Mouse (Mus musculus): ENCODE measurements at regions not wholly inside any gene's neighbourhood (a gene's known extent, or its start where the extent isn't known, plus 50 kb on each side); places are given as distances from the start of the nearest gene placed in this dataset.

DNA sequence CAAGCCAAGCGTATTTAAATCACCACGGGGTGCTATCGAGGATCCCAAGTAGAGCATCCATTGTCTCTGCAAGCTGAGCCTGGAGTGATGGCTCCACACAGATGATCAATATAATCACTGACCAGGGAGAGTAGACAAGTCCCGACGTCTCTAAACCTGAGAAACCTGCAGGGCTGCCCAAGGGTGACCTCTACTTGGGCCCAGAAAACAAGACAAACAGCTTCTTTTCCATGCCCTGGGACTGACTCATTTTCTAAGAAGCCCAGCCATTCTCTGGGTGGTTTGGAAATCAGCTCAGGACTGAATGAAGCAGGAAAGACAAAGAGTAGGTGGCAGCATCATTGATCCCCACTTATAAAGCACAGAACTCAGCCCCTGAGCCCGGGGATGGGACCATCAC, 221.5 kb downstream of the 4933412E24Rik start:
- no peak for DNase-seq (ENCODE audit: extremely low spot score)

DNA sequence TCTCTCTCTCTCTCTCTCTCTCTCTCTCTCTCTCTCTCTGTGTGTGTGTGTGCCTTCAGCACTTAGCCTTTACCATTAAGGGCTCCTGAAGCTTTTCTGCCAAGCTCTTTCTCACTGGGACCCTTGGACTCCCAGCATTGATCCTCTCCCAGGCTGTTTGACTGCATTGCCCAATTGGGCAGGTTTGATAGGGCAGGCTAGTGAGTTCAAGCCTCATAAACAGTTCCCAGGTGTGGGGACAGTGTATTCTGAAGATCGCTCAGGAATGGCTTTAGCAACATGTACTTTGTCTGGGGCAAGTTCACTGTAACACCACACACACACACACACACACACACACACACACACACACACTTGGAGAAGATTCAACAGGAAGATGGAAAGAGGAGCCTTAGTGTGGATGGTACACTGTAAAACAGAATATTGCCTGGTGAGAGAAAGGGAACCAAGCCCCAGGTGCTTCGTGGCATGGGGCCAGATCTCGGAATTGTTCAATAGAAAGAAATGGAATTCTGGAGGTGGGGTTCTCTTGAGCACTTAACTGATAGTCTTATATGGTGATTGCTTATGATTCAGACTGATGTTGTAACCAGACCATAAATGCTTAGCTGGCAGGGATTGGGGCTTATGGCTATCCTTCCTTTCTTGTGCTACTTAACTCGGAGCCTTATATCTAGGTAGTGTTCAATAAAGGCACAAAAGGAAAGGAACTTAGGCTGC, 229.5 kb downstream of the 4933412E24Rik start:
- no peak for DNase-seq (ENCODE audit: extremely low spot score)

DNA sequence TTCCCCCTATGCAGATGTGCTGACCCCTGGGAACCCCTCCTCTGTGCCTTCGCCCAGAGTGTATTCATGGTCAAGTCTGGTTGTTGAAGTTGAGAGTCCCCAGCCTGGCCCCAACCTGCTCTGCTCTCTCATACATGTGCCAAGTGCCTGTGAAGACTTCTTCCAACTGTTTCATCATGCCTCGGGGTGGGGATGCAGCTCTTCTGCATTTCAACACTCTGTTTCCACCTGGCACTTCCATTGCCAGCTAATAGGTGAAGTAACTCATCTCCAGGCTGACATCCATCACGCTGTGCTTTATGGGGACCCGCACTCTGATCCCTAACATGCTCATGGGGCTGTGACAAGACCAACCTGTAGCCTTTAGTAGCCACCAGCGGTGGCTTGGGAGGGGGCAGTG, 230.4 kb downstream of the 4933412E24Rik start:
- DNase-seq (ENCODE audit: extremely low spot score) = no peak

DNA sequence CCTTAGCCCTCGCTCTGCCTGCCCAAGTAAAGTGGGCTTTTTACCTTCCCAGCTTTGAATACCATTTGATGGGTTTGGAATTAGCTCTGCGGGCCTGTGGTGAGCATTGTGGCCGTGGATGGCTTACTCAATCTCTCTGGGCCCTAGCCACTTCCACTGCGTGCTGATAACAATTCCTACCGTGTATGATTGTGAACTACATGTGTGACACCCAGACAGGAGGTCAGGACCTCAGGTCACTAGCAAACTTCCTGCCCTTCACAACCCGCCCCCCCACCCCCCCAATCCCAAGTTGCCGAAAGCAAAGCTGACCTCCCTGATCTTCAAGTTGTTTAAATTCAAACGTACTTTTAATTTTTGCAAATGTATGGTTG, 231.9 kb downstream of the 4933412E24Rik start:
- DNase-seq (ENCODE audit: extremely low spot score) = peak; percentile 19

DNA sequence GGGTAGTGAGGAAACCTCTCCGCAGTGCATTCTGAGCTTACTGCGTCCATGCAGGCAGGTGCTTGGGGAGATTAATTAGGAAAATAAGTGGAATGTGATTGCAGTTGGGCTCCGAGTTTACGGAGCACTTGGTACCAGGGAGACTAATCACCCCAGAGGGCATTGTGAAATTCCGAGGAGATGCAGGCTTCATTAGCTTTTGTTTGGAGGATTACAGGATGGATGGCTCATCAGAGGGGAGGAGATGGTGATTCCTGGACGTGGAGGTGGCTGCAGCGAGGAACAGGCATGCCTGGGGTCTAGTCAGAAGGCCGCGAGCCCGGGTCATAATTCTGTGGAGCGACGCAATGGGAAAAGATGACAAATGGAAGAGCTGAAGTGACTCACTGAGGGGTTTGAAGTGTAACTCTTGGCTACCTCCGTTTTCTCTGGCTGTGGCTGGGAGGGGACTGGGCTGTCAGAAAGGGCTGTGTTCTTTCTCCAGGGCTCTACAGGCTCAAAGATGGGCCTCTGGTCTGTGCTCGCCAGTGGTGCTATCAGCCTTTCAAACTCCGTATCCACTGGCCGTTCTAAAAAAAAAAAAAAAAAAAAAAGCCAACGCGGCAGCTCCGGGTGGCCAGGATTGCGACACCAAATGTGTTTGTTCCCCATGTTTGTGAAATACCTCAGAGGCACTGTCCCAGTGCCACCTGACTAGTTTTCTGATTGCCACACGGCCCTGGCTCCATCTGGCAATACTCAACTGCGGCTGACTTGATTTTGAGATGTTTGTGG, 232.4 kb downstream of the 4933412E24Rik start:
- no peak for DNase-seq (ENCODE audit: extremely low spot score)

DNA sequence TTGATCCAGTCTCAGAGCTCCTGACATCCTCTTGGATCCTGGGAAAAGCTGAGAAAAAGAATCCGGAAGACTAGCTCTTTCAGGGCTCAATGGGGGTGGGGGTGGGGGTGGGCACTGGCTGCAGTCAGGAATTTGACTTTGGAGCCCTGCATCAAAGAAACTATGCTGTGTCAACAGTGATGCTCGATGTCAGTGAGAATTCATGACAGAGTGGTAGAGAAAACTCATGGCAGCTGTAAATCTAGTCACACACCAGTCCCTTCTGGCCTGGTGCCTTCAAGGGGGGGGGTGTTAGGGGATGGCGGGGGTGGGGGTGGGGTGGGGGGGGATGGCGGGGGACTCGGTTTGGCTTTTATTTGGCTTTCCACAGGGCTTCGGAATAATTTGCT, 233.0 kb downstream of the 4933412E24Rik start:
- DNase-seq (ENCODE audit: extremely low spot score) = peak; percentile 29

DNA sequence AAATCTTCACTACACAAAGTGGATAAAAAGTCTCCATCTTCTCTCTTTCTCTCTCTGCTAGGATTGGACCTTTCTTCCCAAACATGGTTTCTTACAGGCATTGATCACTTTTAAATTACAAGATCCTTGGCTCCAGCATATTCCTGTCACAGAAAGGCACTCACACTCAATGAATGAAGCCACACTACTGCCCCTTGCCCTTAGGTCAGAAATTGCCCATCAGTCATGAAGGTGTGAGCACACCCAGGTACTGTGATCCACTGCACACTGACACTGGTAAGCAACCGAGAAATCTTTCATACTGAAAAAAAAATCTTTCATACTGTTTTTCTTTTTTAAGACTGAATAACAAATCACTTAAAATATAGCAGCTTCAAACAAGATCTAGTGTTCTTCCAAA, 235.9 kb downstream of the 4933412E24Rik start:
- no peak for DNase-seq (ENCODE audit: extremely low spot score)

DNA sequence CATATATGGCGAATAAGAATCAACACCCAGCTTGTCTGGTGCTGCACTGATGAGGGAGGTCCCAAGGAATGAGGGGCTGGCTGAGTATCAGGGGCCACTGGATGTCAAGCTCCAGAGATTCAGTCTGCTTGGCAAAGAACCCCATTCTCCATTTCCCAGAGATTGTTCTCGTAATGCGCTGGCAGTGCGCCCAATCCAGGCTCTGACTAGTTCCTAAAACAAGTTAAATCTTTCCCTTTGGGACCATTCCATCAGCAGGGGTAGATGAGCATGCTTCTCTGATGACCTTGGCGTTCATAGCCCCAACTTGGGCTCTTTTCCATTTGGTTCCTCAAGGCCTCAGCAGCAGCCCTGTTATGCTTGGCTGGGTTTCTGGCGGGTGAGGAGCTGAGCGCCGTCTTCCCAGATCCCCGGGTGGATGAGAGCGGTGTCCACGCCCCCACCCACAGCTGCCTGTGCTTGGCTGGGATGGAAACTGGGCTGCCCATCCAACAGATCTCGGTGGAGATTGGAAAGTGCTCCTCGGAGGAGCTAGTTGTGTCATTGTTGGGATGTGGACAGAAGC, 239.0 kb downstream of the 4933412E24Rik start:
- no peak for DNase-seq (ENCODE audit: extremely low spot score)

DNA sequence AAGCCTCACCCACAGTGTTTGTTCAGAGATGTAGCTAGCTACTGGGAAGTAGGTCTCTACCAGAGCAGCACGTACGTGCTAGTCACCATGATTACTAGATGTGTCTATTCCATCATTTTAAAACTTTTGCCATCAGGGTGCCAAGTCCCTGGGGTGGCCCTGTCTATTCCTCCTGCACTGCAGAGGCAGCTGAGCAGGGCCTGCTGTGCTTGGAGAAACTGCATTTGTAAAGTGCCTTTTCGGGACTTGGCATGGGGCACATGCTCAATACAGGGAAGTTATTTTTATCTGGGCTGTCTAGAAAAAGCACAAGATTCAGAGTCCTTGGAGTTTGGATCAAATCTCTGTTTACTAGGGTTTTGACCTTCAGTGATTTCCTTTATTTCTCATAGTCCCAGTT, 240.6 kb downstream of the 4933412E24Rik start:
- no peak for DNase-seq (ENCODE audit: extremely low spot score)

DNA sequence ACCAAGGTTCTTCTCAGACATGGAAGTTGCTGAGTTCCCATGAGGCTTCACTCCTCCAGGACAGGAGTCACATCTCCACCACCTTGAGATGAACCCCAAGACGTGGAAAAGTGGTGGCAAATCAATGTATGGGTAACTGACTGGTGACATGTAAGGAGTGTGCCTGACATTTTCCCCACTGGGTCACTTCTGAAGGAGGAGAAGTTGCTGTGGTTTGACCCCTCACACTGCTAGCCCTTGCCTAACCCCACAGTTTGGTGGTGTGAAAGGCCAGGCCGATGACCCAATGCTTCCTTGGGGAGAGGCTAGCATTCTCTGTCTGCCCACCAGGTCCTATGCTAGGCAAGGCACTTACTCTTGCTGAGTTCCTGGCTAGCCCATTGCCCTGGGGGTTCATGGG, 242.4 kb downstream of the 4933412E24Rik start:
- DNase-seq (ENCODE audit: extremely low spot score) = no peak

DNA sequence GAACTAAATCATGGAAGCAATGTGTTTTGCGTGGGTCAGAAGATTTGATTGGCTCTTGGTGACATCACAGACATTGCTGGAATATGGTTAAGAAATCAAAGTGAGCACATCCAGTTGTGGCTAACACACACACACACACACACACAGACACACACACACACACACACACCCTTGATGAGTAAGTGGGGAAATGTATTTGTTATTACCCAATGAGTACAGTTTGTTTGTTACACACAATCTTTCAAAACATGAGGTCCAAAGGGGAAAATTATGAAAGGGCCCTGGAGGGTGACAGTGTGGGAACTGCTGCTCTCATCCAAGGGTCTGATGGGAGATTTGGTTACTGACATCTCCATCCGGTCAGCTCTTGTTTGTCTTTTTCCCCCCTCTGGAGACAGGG, 243.8 kb downstream of the 4933412E24Rik start:
- DNase-seq (ENCODE audit: extremely low spot score) = no peak

DNA sequence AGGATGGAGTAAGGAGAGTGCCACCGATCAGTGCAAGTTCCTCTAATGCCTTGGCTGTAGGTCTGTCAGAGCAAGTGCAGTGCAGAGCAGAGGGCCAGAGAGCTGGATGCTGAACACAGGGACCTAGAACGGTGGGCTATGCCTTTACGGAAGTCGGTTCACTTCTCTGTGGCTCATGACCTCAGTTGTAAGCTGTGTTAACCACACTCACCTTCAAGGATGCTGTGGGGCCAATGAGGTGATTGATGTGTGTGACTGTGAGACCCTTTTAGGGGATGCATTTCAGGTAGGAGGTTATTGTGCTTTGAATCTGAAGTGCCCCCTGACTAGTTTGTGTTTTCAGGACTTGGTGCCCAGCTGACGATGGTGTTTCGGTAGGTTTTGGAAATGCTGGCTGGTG, 254.4 kb downstream of the 4933412E24Rik start:
- DNase-seq (ENCODE audit: extremely low spot score) = no peak

DNA sequence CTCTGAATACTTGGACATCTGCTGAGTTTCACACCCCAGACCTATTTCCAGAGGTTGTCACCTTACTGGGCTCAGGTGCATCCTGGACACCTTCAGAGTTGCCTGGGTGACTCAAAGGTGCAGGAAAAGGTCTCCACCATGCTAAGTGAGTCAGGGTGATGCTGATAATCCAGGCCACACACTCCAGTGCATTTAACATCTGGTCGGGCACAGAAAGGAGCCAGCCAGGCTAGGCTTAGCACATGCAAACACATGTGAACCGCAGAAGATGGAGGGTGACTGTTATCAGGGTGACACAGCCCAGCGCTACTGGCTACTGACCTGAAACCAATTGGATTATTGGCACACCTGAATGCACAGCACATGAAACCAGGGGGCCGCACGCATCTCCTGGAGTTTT, 255.9 kb downstream of the 4933412E24Rik start:
- DNase-seq (ENCODE audit: extremely low spot score) = no peak

DNA sequence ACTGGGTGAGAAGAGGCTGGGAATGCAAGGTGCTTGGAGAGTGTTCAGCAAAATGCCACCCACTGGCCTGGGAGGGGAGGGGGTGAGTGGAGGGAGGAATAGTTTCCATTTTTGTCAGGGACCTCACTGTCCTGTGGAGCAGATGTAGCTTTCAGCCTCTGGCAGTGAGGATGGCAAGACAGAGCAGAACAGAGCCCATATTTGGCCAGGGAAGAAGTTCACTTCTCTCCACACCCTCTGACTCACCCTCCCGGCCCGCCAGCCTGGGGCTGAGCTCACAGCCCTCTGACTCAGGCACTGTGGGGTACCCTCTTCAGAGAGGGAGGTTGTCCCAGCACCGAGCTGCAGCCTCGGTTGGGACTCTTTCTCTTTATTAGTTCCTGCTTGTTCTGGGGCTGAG, 256.8 kb downstream of the 4933412E24Rik start:
- no peak for DNase-seq (ENCODE audit: extremely low spot score)

DNA sequence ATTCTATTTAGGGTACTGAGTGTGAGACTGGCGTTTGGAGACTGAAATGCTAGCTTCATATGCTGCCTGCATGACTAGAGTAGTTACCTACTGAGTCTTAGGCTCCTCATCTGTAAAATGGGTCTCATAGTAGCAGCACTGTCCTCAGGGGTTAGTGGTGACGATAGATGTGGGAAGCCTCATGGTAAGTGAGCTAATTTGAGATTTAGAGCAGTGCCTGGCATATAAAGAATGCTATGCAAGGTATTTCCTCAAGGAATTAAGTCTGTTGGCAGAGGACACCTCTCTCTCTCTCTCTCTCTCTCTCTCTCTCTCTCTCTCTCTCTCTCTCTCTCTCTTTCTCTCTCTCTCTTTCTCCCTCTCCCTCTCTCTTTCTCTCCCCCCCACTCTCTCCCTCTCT, 257.4 kb downstream of the 4933412E24Rik start:
- DNase-seq (ENCODE audit: extremely low spot score) = no peak

DNA sequence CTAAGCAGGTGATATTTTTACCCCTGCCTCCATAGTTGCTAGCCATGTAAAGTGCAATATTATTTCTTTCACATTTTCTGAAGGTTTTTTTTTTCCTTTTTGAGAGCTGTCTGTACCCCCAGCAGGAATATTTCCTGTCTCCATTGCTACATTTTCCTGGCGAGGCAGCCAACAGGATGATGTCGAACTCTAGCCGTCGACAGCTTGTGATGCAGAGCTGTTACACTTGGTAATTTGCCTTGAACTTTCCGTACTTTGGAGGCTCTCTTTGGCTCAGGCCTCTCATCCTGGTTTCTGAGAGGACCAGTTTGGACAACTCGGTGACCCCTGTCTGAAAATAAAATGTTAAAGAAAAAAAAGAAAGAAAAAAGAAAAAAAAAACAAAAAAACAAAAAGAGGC, 260.3 kb downstream of the 4933412E24Rik start:
- no peak for DNase-seq (ENCODE audit: extremely low spot score)

DNA sequence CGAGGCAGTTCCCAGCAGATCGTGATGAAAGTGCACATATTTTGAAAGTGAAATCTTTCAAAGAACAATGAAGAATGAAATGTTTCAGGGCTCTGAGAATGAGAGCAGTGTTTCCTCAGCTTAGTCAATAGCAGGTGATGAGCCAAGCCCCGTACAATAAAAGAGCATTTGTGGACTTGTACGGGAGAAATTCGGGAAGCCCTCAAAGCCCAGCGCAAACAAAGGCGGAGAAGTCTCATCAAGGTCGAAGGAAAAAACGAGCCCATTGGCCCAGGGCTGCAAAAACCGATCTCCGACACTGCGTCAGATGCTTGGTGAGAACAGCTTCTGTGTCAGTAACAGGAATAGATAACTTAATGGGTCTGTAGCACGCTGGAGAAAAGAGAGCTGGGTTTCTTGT, 261.5 kb downstream of the 4933412E24Rik start:
- no peak for DNase-seq (ENCODE audit: extremely low spot score)

DNA sequence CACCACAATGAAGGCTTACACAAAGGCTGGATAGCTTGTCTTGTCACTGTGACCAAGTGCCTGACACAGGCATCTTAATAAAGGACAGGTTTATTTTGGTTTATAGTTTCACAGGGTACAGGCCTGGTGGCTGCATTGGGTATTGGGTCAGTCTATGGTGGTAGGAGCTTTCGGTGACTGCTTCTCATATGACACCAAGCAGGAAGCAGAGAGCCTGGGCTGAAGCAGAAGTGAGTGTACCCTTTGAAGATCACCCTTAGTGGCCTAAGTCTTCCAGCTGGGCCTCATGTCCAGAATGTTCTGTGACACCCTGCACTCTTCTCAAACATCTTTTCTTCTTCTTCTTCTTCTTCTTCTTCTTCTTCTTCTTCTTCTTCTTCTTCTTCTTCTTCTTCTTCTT, 264.1 kb downstream of the 4933412E24Rik start:
- DNase-seq (ENCODE audit: extremely low spot score) = no peak

DNA sequence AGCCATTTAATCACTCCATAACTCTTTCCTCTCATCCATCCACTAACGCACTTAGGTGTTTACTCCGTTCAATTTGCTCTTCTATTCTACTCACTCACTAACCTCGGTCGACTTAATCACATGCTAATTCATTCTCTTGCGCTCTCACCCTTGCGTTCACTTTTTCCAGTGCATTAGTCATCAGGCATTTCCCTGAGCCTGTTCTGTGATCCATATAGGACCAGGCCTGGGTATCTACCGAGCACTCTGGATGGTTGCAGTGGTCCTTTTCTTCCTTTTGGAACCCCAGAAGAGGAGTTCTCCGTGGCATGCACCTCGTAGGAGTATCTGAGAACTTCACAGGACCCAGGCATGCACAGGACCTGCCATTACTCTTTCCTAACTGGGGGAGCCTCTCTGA, 270.1 kb downstream of the 4933412E24Rik start:
- DNase-seq (ENCODE audit: extremely low spot score) = no peak

DNA sequence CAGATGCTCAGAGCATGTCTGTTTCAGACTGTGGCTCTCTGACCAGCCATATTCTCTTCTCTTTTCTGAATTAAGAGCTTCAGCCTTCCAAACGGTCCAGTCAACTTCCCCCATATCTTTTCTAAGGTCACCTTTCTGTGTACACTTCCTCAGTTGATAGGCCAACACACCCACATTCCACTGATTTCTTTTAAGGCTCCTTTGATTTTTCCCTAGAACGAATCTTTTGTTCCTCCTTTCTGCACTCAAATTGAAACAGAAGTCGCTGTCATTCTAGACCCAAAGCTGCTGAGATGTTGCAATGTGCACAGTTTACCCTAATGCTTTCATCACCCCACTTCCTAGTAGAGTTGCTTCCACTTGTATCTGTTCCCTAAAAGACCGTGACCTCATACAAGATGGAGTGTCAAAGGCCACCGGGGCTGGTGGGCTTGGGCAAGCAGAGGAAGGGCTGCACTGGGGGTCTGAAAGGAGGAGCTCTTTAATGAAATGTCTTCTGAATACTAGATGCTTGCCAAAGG, 271.9 kb downstream of the 4933412E24Rik start:
- DNase-seq (ENCODE audit: extremely low spot score) = no peak

DNA sequence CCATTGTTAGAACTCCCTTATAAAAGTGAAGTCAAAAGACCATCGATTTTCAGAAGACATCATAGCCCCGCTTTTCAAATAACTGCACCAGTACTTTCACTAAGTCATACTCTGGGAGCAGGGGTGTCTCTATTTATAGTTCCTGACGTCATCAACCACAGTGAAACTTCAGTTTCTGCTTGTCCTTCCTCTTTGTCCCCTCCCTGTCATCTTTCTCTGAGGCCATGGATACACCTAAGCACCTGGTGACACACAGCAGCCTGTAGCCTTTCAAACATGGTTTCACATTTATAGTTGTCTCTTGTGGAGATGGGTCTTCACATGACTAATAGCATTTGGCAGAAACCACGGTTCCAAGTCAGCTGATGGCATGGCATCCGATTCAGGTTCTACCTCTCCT, 277.2 kb downstream of the 4933412E24Rik start:
- DNase-seq (ENCODE audit: extremely low spot score) = no peak

DNA sequence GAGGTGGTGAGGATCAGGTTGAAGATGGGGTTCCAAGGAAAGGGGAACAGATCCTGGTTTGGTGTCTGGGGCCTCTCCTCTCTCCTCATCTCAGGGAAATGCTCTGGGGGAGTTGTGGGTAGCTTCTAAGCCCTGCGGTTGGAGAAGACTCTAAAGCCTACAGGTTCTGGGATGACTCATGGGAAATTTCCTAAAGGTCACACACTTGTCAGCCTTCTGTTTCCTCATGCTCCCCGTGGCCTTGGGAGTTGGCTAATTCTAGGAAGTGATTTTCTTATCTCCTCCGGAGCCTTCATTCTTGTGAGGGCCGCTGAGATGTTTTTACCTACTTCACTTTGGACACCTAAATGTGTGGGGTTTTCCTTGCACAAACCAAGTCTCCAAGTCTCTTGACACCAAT, 279.2 kb downstream of the 4933412E24Rik start:
- DNase-seq (ENCODE audit: extremely low spot score) = no peak

DNA sequence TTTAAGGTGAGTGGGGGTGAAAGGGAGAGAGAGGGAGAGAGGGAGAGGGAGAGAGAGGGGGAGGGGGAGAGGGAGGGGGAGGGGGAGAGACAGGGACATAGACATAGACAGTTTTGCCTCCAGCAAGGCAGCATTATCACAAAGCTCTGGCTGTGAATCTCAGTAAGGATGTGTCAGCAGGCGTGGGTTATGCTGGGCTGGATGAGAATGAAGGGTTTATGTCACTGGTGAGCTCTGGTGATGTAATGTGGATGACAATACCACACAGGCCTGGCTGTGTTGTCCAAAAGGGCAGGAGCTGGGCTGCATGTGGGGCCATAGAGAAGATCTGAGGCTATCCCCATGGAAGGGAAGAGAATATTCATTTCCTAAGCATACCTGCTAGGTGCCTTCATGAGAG, 282.0 kb downstream of the 4933412E24Rik start:
- DNase-seq (ENCODE audit: extremely low spot score) = no peak
